Mouse (Mus musculus) megakaryocyte, embryonic 14.5 days (primary cell): Measurements from ENCODE around the gene Zfp853.

Source experiments
- FLI1 ChIP-seq: IDR thresholded peaks from 2 replicates; pipeline ENCODE4 v1.6.1; 2012; ENCODE audit warnings: low read length, inconsistent platforms, mixed read lengths
- GATA1 ChIP-seq: IDR thresholded peaks from 3 replicates; pipeline ENCODE4 v1.6.1; 2012; ENCODE audit warnings: mixed read lengths, low read length, inconsistent platforms, borderline replicate concordance

GRCm38 (mm10) chr5:143255131-143255519 is 38.3 kb downstream of the Zfp853 start:
- TF ChIP-seq GATA1 (no peak), FLI1 (no peak)
